Mouse (Mus musculus): ENCODE measurements around the gene Slc22a4. TPM values are rescaled to one million over a fixed set of nuclear protein-coding genes. Genes with fewer than 3 reads are reported as not detected.
"Not testable (repeated sequence)": the region's sequence is repeated elsewhere in the genome, so short reads cannot be mapped to it uniquely, and the experiment has no call there.

The Slc22a4 gene
- polyA plus RNA-seq, 2 experiments = 2.7 to 5.2 TPM

- no peak for ATAC-seq (ENCODE audit: low FRiP score, low read depth)
- no peak for DNase-seq (ENCODE audit: low spot score)
Observed at GRCm38 (mm10) chr11:54011255-54011654, 16.6 kb downstream of the Slc22a4 start.

DNA sequence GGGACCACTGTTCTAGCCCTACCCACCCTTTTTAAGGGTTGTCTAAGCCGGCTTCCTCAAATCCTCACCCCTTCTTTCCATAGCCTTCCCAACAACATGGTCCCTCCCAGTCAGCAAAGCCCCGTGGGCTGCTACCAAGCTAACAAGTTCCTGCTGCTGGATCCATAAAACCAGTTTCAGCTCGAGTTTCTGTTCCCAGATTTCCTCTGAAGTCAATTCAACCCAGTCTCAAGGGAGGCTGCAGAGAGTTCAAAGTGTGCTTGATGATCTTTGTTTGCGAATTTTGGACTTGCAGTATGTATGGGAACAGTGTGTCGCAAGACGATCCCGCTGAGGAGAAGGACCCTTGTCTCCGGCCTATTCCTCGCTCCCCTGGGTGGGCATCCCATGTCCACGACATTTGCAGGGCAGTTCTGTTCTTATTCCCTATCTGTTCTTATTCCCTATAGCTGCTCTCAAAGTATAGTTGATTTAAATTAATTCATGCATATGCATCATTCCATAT, 19.4 kb downstream of the Slc22a4 start:
- 40% methylated on average over 10 of the region's 10 CpGs for WGBS
- Histone ChIP-seq H3K4me1 (ENCODE audit: control insufficient read depth, insufficient read depth, low read length) (peaks cover 10% of the 10 kb centered on the region), H3K4me3 (replicated peaks; ENCODE audit: low read length) (no peak overlapping the region), H3K27ac (replicated peaks; ENCODE audit: low read depth, low read length) (no peak overlapping the region), H3K27me3 (ENCODE audit: control insufficient read depth, insufficient read depth, low read length) (no peaks in the 10 kb centered on the region), H3K9ac (ENCODE audit: low read depth, low read length, severe bottlenecking) (no peak overlapping the region), H3K9me3 (ENCODE audit: control insufficient read depth, low read length) (no peaks in the 10 kb centered on the region), H3K4me2 (replicated peaks; ENCODE audit: low read depth, low read length, severe bottlenecking) (no peak overlapping the region), H3K36me3 (ENCODE audit: control insufficient read depth, insufficient read depth, low read length) (no peaks in the 10 kb centered on the region)
- DNase-seq (ENCODE audit: low spot score) (peak; percentile 58), ATAC-seq (ENCODE audit: low FRiP score, low read depth) (no peak)
- no peak for TF ChIP-seq POLR2A (IDR thresholded peaks at IDR 0.05; ENCODE audit: borderline replicate concordance, extremely low read depth, insufficient read depth, insufficient read length)

More at GRCm38 (mm10) chr11:54011255-54011654, 16.6 kb downstream of the Slc22a4 start:
- Histone ChIP-seq H3K27ac (replicated peaks; ENCODE audit: low read depth, low read length) (no peak overlapping the region), H3K4me2 (replicated peaks; ENCODE audit: low read depth, low read length, severe bottlenecking) (no peak overlapping the region), H3K4me3 (replicated peaks; ENCODE audit: low read length) (no peak overlapping the region), H3K9ac (ENCODE audit: low read depth, low read length, severe bottlenecking) (no peak overlapping the region), H3K4me1 (ENCODE audit: control insufficient read depth, insufficient read depth, low read length) (peaks cover 10% of the 10 kb centered on the region), H3K27me3 (ENCODE audit: control insufficient read depth, insufficient read depth, low read length) (no peaks in the 10 kb centered on the region), H3K9me3 (ENCODE audit: control insufficient read depth, low read length) (no peaks in the 10 kb centered on the region), H3K36me3 (ENCODE audit: control insufficient read depth, insufficient read depth, low read length) (no peaks in the 10 kb centered on the region)
- TF ChIP-seq POLR2A (IDR thresholded peaks at IDR 0.05; ENCODE audit: borderline replicate concordance, extremely low read depth, insufficient read depth, insufficient read length) = no peak
- 83% methylated on average over 2 of the region's 2 CpGs for WGBS

GRCm38 (mm10) chr11:54007717-54008116, 20.2 kb downstream of the Slc22a4 start:
- H3K27ac ChIP-seq (replicated peaks; ENCODE audit: low read depth, low read length) = no peak overlapping the region
- WGBS = 76% methylated on average over 11 of the region's 11 CpGs

DNA sequence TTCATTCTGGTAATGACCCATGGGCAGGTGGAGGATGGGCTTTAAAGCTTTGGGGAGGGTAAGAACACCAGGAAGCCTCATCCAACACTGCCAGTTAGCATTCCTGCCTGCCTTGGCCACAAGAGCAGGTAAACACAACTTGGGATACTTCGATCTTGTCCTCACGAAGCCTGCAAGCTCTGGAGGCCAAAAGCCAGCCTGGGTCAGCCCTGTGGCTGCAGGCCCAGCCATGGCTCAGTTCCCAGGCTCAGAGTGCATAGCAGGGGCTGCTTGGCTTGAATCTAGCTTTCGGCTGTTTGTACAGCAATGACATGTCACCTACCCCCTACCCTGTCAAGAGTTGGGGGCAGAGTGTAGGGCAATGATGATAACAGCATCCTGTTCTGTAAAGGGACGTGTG, 21.0 kb downstream of the Slc22a4 start:
- no peak overlapping the region for H3K4me3 ChIP-seq (replicated peaks; ENCODE audit: low read length)
- H3K4me2 ChIP-seq (replicated peaks; ENCODE audit: low read depth, low read length, severe bottlenecking) = no peak overlapping the region
- 68% methylated on average over 4 of the region's 4 CpGs for WGBS
- no peaks in the 10 kb centered on the region for H3K36me3 ChIP-seq (ENCODE audit: control insufficient read depth, insufficient read depth, low read length)
- H3K27me3 ChIP-seq (ENCODE audit: control insufficient read depth, insufficient read depth, low read length) = no peaks in the 10 kb centered on the region
- no peak for TF ChIP-seq POLR2A (IDR thresholded peaks at IDR 0.05; ENCODE audit: borderline replicate concordance, extremely low read depth, insufficient read depth, insufficient read length)
- no peaks in the 10 kb centered on the region for H3K9me3 ChIP-seq (ENCODE audit: control insufficient read depth, low read length)
- no peak for DNase-seq (ENCODE audit: low spot score)
- no peak overlapping the region for H3K9ac ChIP-seq (ENCODE audit: low read depth, low read length, severe bottlenecking)
- H3K27ac ChIP-seq (replicated peaks; ENCODE audit: low read depth, low read length) = no peak overlapping the region
- H3K4me1 ChIP-seq (ENCODE audit: control insufficient read depth, insufficient read depth, low read length) = peaks cover 10% of the 10 kb centered on the region
- no peak for ATAC-seq (ENCODE audit: low FRiP score, low read depth)

More at GRCm38 (mm10) chr11:54007717-54008116, 20.2 kb downstream of the Slc22a4 start:
- Histone ChIP-seq H3K4me2 (replicated peaks; ENCODE audit: low read depth, low read length, severe bottlenecking) (no peak overlapping the region), H3K27me3 (ENCODE audit: control insufficient read depth, insufficient read depth, low read length) (no peaks in the 10 kb centered on the region), H3K9me3 (ENCODE audit: control insufficient read depth, low read length) (no peaks in the 10 kb centered on the region), H3K36me3 (ENCODE audit: control insufficient read depth, insufficient read depth, low read length) (no peaks in the 10 kb centered on the region), H3K4me3 (replicated peaks; ENCODE audit: low read length) (no peak overlapping the region), H3K4me1 (ENCODE audit: control insufficient read depth, insufficient read depth, low read length) (peaks cover 10% of the 10 kb centered on the region), H3K9ac (ENCODE audit: low read depth, low read length, severe bottlenecking) (no peak overlapping the region)
- DNase-seq (ENCODE audit: low spot score) = no peak
- ATAC-seq (ENCODE audit: low FRiP score, low read depth) = no peak
- TF ChIP-seq POLR2A (IDR thresholded peaks at IDR 0.05; ENCODE audit: borderline replicate concordance, extremely low read depth, insufficient read depth, insufficient read length) = no peak

DNA sequence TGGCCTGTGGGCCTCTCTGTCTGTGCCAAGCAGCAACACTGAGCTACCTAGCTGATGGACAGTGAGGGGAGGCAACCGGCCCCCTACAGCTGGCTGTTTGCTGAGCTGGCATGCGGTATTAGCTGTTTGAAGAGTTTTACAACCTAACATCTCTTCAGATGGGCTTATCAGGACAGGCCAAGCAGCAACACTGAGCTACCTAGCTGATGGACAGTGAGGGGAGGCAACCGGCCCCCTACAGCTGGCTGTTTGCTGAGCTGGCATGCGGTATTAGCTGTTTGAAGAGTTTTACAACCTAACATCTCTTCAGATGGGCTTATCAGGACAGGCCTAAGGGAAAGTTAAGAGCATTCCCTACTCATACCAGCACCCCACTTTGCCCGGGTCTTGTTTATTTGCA, 21.5 kb downstream of the Slc22a4 start:
- H3K36me3 ChIP-seq (ENCODE audit: control insufficient read depth, insufficient read depth, low read length); ATAC-seq (ENCODE audit: low FRiP score, low read depth); DNase-seq (ENCODE audit: low spot score); H3K27me3 ChIP-seq (ENCODE audit: control insufficient read depth, insufficient read depth, low read length); H3K4me2 ChIP-seq (replicated peaks; ENCODE audit: low read depth, low read length, severe bottlenecking); H3K4me3 ChIP-seq (replicated peaks; ENCODE audit: low read length); H3K9ac ChIP-seq (ENCODE audit: low read depth, low read length, severe bottlenecking); H3K27ac ChIP-seq (replicated peaks; ENCODE audit: low read depth, low read length); H3K9me3 ChIP-seq (ENCODE audit: control insufficient read depth, low read length): not testable (repeated sequence)
- peaks cover 10% of the 10 kb centered on the region for H3K4me1 ChIP-seq (ENCODE audit: control insufficient read depth, insufficient read depth, low read length)
- 18% methylated on average over 5 of the region's 5 CpGs for WGBS

DNA sequence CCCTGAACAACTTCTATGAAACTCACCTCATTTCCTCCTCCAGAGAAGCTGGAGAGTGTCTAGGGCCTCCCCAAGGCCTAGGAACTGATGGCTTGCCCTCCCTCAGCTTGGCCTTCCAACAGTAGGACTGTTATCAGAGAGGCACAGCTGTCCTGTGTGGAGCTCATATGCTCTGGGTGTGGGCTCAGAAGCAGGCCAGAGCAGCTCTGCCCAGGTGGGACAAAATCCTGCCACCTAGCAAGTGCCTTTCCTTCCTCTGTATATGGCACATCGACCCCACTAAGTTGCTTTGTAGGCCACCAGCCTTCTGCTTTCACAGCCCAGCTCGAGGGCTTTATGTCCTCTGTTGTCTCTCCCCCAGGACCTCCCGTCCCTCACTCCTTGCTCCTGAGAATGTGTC, 23.2 kb downstream of the Slc22a4 start:
- Histone ChIP-seq H3K4me3 (replicated peaks; ENCODE audit: low read length) (no peak overlapping the region), H3K4me1 (ENCODE audit: control insufficient read depth, insufficient read depth, low read length) (peaks cover 10% of the 10 kb centered on the region), H3K9ac (ENCODE audit: low read depth, low read length, severe bottlenecking) (no peak overlapping the region), H3K27me3 (ENCODE audit: control insufficient read depth, insufficient read depth, low read length) (no peaks in the 10 kb centered on the region), H3K9me3 (ENCODE audit: control insufficient read depth, low read length) (no peaks in the 10 kb centered on the region), H3K36me3 (ENCODE audit: control insufficient read depth, insufficient read depth, low read length) (no peaks in the 10 kb centered on the region), H3K27ac (replicated peaks; ENCODE audit: low read depth, low read length) (no peak overlapping the region), H3K4me2 (replicated peaks; ENCODE audit: low read depth, low read length, severe bottlenecking) (no peak overlapping the region)
- ATAC-seq (ENCODE audit: low FRiP score, low read depth) (no peak), DNase-seq (ENCODE audit: low spot score) (no peak)
- TF ChIP-seq POLR2A (IDR thresholded peaks at IDR 0.05; ENCODE audit: borderline replicate concordance, extremely low read depth, insufficient read depth, insufficient read length) = no peak
- WGBS = 87% methylated on average over 3 of the region's 3 CpGs
